In the genomic region with DNA sequence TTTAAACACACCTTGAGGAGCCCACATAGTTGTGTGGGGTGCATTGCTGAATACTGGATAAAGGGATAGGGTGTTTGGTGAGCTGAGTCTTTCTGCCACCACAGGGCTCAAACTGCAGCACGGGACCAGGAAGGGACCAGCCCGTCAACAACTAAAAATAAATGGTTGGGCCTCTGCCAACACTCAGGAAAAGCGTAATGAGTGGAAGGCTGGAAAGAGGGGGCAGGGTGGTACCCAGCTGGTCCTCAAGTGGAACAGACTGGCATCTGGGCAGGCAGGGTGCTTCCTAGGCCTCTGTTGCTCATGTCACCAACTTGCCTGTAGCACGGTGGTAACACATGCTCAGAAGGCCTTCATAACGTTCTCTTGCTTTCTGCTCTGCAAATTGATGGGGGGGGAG, we compare ENCODE assay signal across 9 mouse cellular contexts. TPM values are rescaled to one million over a fixed set of nuclear protein-coding genes. Genes with fewer than 3 reads are reported as not detected.
DNase-seq lines count a peak whose midpoint lies in the region; ATAC-seq and TF ChIP-seq lines count a peak whose summit lies in the region.
"Had no signal": no experiment of that assay in that cellular context is flagged by ENCODE, and none has a peak within 500 bp of the region (broad histone marks: within the 10 kb centered on the region; RNA-seq: fewer than 3 reads in every experiment).

No protein-coding gene starts in this region.

- no peaks in the 10 kb centered on the region for H3K36me3 ChIP-seq in forebrain, embryonic 16.5 days (ENCODE audit: control insufficient read depth, insufficient read depth)
- no peaks in the 10 kb centered on the region for H3K36me3 ChIP-seq in kidney, postnatal 0 days (ENCODE audit: insufficient read depth, low read length)
- no peaks in the 10 kb centered on the region for H3K36me3 ChIP-seq in stomach, embryonic 14.5 days (ENCODE audit: control insufficient read depth, insufficient read depth, low read length)

- H3K9ac ChIP-seq in forebrain, embryonic 16.5 days (replicated peaks; ENCODE audit: low read depth, low read length) = no peak overlapping the region
- peak overlapping the region; percentile 9; the same call in 1 of the 2 replicates for H3K9ac ChIP-seq in kidney, postnatal 0 days (ENCODE audit: low read depth, low read length)
- H3K9ac ChIP-seq in stomach, embryonic 14.5 days (replicated peaks; ENCODE audit: low read depth, low read length) = no peak overlapping the region

- peak; percentile 43 for ATAC-seq in forebrain, embryonic 16.5 days
- ATAC-seq in kidney, postnatal 0 days (replicated peaks; ENCODE audit: low FRiP score, low read depth) = no peak
- no peak for ATAC-seq in stomach, embryonic 14.5 days (ENCODE audit: insufficient number of reproducible peaks, insufficient read depth, low FRiP score, low read depth)
- ATAC-seq: inflammation-experienced regulatory T-cells, adult 6 months had no signal

- no peak overlapping the region for H3K4me2 ChIP-seq in forebrain, embryonic 16.5 days (ENCODE audit: low read length)
- H3K4me2 ChIP-seq in kidney, postnatal 0 days (ENCODE audit: low read length) = no peak overlapping the region
- H3K4me2 ChIP-seq in stomach, embryonic 14.5 days (replicated peaks; ENCODE audit: low read depth, low read length) = no peak overlapping the region

- TF ChIP-seq CTCF in kidney, postnatal 0 days (IDR thresholded peaks at IDR 0.05; ENCODE audit: low read depth) = no peak

- DNase-seq in left cerebral cortex, postnatal 14 days (ENCODE audit: low spot score in 2 of 2) = peak; percentile 37 to 71
- no peak for DNase-seq in left cerebral cortex, adult 11 months (ENCODE audit: low spot score)
- DNase-seq in kidney, postnatal 0 days (ENCODE audit: low spot score) = no peak
- no peak for DNase-seq in thymus, postnatal 10 days (ENCODE audit: low spot score in 2 of 2)
- DNase-seq in thymus, postnatal 25 days = no peak
- DNase-seq: embryo, embryonic 11 days had no signal

- H3K27ac ChIP-seq in forebrain, embryonic 16.5 days (ENCODE audit: low read length) = 0 out of 2 replicates have a peak overlapping the region, but pooled peaks have one; percentile 15
- peak overlapping the region; percentile 73 for H3K27ac ChIP-seq in kidney, postnatal 0 days
- H3K27ac ChIP-seq in stomach, embryonic 14.5 days (ENCODE audit: low read length) = peak overlapping the region; percentile 70; the same call in 1 of the 2 replicates

- WGBS in forebrain, embryonic 16.5 days = 17% methylated on average over 5 of the region's 5 CpGs
- 40% methylated on average over 5 of the region's 5 CpGs for WGBS in kidney, postnatal 0 days
- 54% methylated on average over 5 of the region's 5 CpGs for WGBS in stomach, embryonic 14.5 days

- intact Hi-C loops in left cerebral cortex, postnatal 14 days (cut with DNase I) = no loop called here

- H3K4me1 ChIP-seq in forebrain, embryonic 16.5 days (replicated peaks; ENCODE audit: control insufficient read depth, insufficient read depth, low read length) = peaks cover 27% of the 10 kb centered on the region
- H3K4me1 ChIP-seq in kidney, postnatal 0 days (replicated peaks; ENCODE audit: insufficient read depth, low read length) = peaks cover 24% of the 10 kb centered on the region
- peaks cover 34% of the 10 kb centered on the region for H3K4me1 ChIP-seq in stomach, embryonic 14.5 days (ENCODE audit: control insufficient read depth, insufficient read depth, low read length)

- no peaks in the 10 kb centered on the region for H3K9me3 ChIP-seq in forebrain, embryonic 16.5 days (ENCODE audit: control insufficient read depth, low read length)
- no peaks in the 10 kb centered on the region for H3K9me3 ChIP-seq in kidney, postnatal 0 days (replicated peaks; ENCODE audit: low read length)
- no peaks in the 10 kb centered on the region for H3K9me3 ChIP-seq in stomach, embryonic 14.5 days (ENCODE audit: control insufficient read depth, low read depth, low read length)

- no peak overlapping the region for H3K4me3 ChIP-seq in forebrain, embryonic 16.5 days (replicated peaks; ENCODE audit: low read length)
- no peak overlapping the region for H3K4me3 ChIP-seq in kidney, postnatal 0 days (replicated peaks; ENCODE audit: low read depth, low read length)
- H3K4me3 ChIP-seq in stomach, embryonic 14.5 days (ENCODE audit: low read depth, low read length) = no peak overlapping the region

- H3K27me3 ChIP-seq in forebrain, embryonic 16.5 days (replicated peaks; ENCODE audit: control insufficient read depth, insufficient read depth, low read length) = no peaks in the 10 kb centered on the region
- no peaks in the 10 kb centered on the region for H3K27me3 ChIP-seq in kidney, postnatal 0 days (ENCODE audit: insufficient read depth, low read length)
- H3K27me3 ChIP-seq in stomach, embryonic 14.5 days (ENCODE audit: control insufficient read depth, insufficient read depth, low read length) = no peaks in the 10 kb centered on the region

RNA-seq across cellular contexts. Expression of a gene that starts 56.5 kb away (rescaled TPM):
- total RNA-seq in left cerebral cortex, postnatal 14 days (2021) = 10 to 100 TPM; 32.6 to 34.6 TPM
- 44.7 and 47.0 TPM in 2 replicates for polyA plus RNA-seq in forebrain, embryonic 16.5 days (2015; fragmentation: Nextera tagmentation; extraction: Ambion mirVana)
- polyA plus RNA-seq in kidney, postnatal 0 days (2015; fragmentation: Nextera tagmentation; extraction: Ambion mirVana) = 41.0 and 42.8 TPM in 2 replicates
- polyA plus RNA-seq in stomach, embryonic 14.5 days (2014; fragmentation: Nextera tagmentation; extraction: Ambion mirVana) = 23.4 and 24.1 TPM in 2 replicates

Comparison
In these comparisons a context has a peak if more than half of its experiments do, and no peak if none do; other contexts are left out.
1. DNase-seq: peak in left cerebral cortex, postnatal 14 days (2 of 2); none in left cerebral cortex, adult 11 months (single experiment), kidney, postnatal 0 days (single experiment), thymus, postnatal 10 days (0 of 2) and thymus, postnatal 25 days (single experiment).
2. H3K27ac ChIP-seq: peak in every context shown above with its lines; median percentile 73 in kidney, postnatal 0 days; 70 in stomach, embryonic 14.5 days; 15 in forebrain, embryonic 16.5 days.